Mouse (Mus musculus) CH12.LX (cell line): ENCODE measurements around the gene Suco. TPM values are rescaled to one million over a fixed set of nuclear protein-coding genes. Genes with fewer than 3 reads are reported as not detected.

ENCODE experiments used
- DNase-seq: peaks from one replicate; pipeline ENCODE4 v3.0.0-alpha.2; 2013; ENCODE audit errors: extremely low read depth
- H3K27ac ChIP-seq: 2 replicates; pipeline ENCODE4 v1.5.1; 2012; ENCODE audit warnings: low read depth, mild to moderate bottlenecking, control low read depth, moderate library complexity; ENCODE audit not compliant: insufficient read depth
- H3K27me3 ChIP-seq: replicated peaks from 2 replicates; pipeline ENCODE3; 2012; ENCODE audit warnings: inconsistent platforms
- H3K36me3 ChIP-seq, 2 experiments: replicated peaks in 1 of 2; 2 replicates each; pipeline versions ENCODE3 to v1.6.1; 2012; ENCODE audit warnings: inconsistent platforms in 1 of 2, low read length in 1 of 2, mild to moderate bottlenecking in 1 of 2, mixed read lengths in 1 of 2, moderate library complexity in 1 of 2; ENCODE audit not compliant: control insufficient read depth in 1 of 2, insufficient read depth in 1 of 2
- H3K4me1 ChIP-seq, 2 experiments: 2 replicates each; pipeline ENCODE4 v1.6.1; 2012; ENCODE audit warnings: inconsistent platforms in 1 of 2, moderate library complexity in 1 of 2; ENCODE audit not compliant: insufficient read depth in 2 of 2, control insufficient read depth in 1 of 2
- H3K4me2 ChIP-seq: 2 replicates; pipeline ENCODE4 v1.6.1; 2012; ENCODE audit warnings: low read depth, mild to moderate bottlenecking, control low read depth; ENCODE audit not compliant: poor library complexity, insufficient read depth, severe bottlenecking
- H3K4me3 ChIP-seq, 3 experiments: fragments of 150-350 bp in 1 of 3; sonication (generic) in 1 of 3; replicated peaks in 1 of 3; 2 replicates each; pipeline versions ENCODE3 to v1.5.1; 2011 to 2012; ENCODE audit warnings: low read depth in 2 of 3, low read length in 2 of 3, mild to moderate bottlenecking in 2 of 3, moderate library complexity in 2 of 3, control low read depth in 1 of 3, improper control_type of control experiment in 1 of 3, inconsistent platforms in 1 of 3, mixed read lengths in 1 of 3; ENCODE audit not compliant: poor library complexity in 1 of 3
- H3K79me2 ChIP-seq: replicated peaks from 2 replicates; pipeline ENCODE4 v1.6.1; 2012; ENCODE audit warnings: mild to moderate bottlenecking, moderate library complexity; ENCODE audit not compliant: control insufficient read depth, poor library complexity, insufficient read depth, severe bottlenecking; ENCODE audit errors: extremely low read depth
- H3K9ac ChIP-seq: 2 replicates; pipeline ENCODE4 v1.6.1; 2012; ENCODE audit warnings: low read depth, mild to moderate bottlenecking, control low read depth, moderate library complexity; ENCODE audit not compliant: insufficient read depth
- H3K9me3 ChIP-seq: replicated peaks from 2 replicates; pipeline ENCODE3; 2012; ENCODE audit warnings: low read length, inconsistent platforms, mixed read lengths
- BHLHE40 ChIP-seq: IDR thresholded peaks from 2 replicates; pipeline ENCODE4 v1.6.1; 2011; ENCODE audit warnings: mild to moderate bottlenecking, low read depth, low read length, improper control_type of control experiment
- CHD2 ChIP-seq: IDR thresholded peaks from 2 replicates; pipeline ENCODE4 v1.6.1; 2011; ENCODE audit warnings: low read length, improper control_type of control experiment
- ELF1 ChIP-seq: IDR thresholded peaks from 2 replicates; pipeline ENCODE4 v1.6.1; 2014; ENCODE audit warnings: low read depth, mild to moderate bottlenecking, inconsistent platforms, low read length, improper control_type of control experiment
- EP300 ChIP-seq: IDR thresholded peaks from 2 replicates; pipeline ENCODE4 v1.6.1; 2011; ENCODE audit warnings: low read length, improper control_type of control experiment
- ETS1 ChIP-seq: conservative IDR thresholded peaks from 2 replicates; pipeline ENCODE4 v1.6.1; 2012; ENCODE audit warnings: low read depth, mild to moderate bottlenecking, inconsistent platforms, low read length, improper control_type of control experiment, moderate library complexity
- GABPA ChIP-seq: IDR thresholded peaks from 2 replicates; pipeline ENCODE4 v1.6.1; 2012; ENCODE audit warnings: low read depth, low read length, improper control_type of control experiment, inconsistent platforms; ENCODE audit not compliant: insufficient replicate concordance
- IRF4 ChIP-seq: IDR thresholded peaks from 2 replicates; pipeline ENCODE4 v1.6.1; 2014; ENCODE audit warnings: low read depth, mild to moderate bottlenecking, inconsistent platforms, low read length, improper control_type of control experiment
- JUN ChIP-seq: IDR thresholded peaks from 2 replicates; pipeline ENCODE4 v1.6.1; 2011; ENCODE audit warnings: low read depth, mild to moderate bottlenecking, low read length, improper control_type of control experiment, moderate library complexity; ENCODE audit not compliant: insufficient read depth
- JUND ChIP-seq: conservative IDR thresholded peaks from 2 replicates; pipeline ENCODE4 v1.6.1; 2011; ENCODE audit warnings: low read depth, low read length, improper control_type of control experiment
- NELFE ChIP-seq: IDR thresholded peaks from 2 replicates; pipeline ENCODE4 v1.6.1; 2011; ENCODE audit warnings: low read depth, low read length, improper control_type of control experiment
- NRF1 ChIP-seq: IDR thresholded peaks from 2 replicates; pipeline ENCODE4 v1.6.1; 2014; ENCODE audit warnings: low read depth, mild to moderate bottlenecking, inconsistent platforms, low read length, improper control_type of control experiment, moderate library complexity
- POLR2A ChIP-seq: IDR thresholded peaks from 2 replicates; pipeline ENCODE4 v1.6.1; 2011; ENCODE audit warnings: low read depth, mild to moderate bottlenecking, improper control_type of control experiment, low read length
- SIN3A ChIP-seq: IDR thresholded peaks from 2 replicates; pipeline ENCODE4 v1.6.1; 2012; ENCODE audit warnings: low read length, improper control_type of control experiment, inconsistent platforms
- TCF12 ChIP-seq: IDR thresholded peaks from 2 replicates; pipeline ENCODE4 v1.6.1; 2014; ENCODE audit warnings: low read depth, mild to moderate bottlenecking, inconsistent platforms, low read length, improper control_type of control experiment
- UBTF ChIP-seq: IDR thresholded peaks from 2 replicates; pipeline ENCODE4 v1.6.1; 2012; ENCODE audit warnings: low read depth, mild to moderate bottlenecking, inconsistent platforms, low read length, improper control_type of control experiment, moderate library complexity
- USF1 ChIP-seq: IDR thresholded peaks from 2 replicates; pipeline ENCODE4 v1.6.1; 2014; ENCODE audit warnings: low read depth, mild to moderate bottlenecking, inconsistent platforms, low read length, improper control_type of control experiment
- USF2 ChIP-seq: conservative IDR thresholded peaks from 2 replicates; pipeline ENCODE4 v1.6.1; 2011; ENCODE audit warnings: low read depth, low read length, improper control_type of control experiment
- ZKSCAN1 ChIP-seq: IDR thresholded peaks from 2 replicates; pipeline ENCODE4 v1.6.1; 2012; ENCODE audit warnings: low read depth, inconsistent platforms, low read length, improper control_type of control experiment, borderline replicate concordance
- dilution Hi-C: fragments of 300-500 bp; cut with MboI; formaldehyde crosslinking; loops from 2 replicates; pipeline ENCODE4 v1.14.3; 2020; ENCODE audit warnings: low sequenced_read_pairs; ENCODE audit not compliant: extremely low pct_unique_long_range_greater_than_20kb, extremely low pct_ligation_motif_present
- in situ Hi-C: fragments of 300-500 bp; cut with MboI; formaldehyde crosslinking; loops from 3 replicates; pipeline ENCODE4 v1.14.3; 2019; ENCODE audit warnings: low sequenced_read_pairs, low pct_ligation_motif_present, low pct_unique_long_range_greater_than_20kb, mixed read lengths
- polyA plus RNA-seq: library from polyadenylated mRNA; unstranded; fragments of >175 nt; gene quantifications from 2 replicates; pipeline ENCODE4 v1.2.1, GENCODE M21; 2012; ENCODE audit warnings: low read depth; ENCODE audit not compliant: insufficient read length
- total RNA-seq, 2 experiments: library from RNA; depleted of rRNA; stranded (reverse); fragments of 300-350 nt in 1 of 2; fragments of >200 nt in 1 of 2; gene quantifications; 2 replicates each; pipeline ENCODE4 v1.2.3; 2012 to 2014

Gene Suco
- total and polyA plus RNA-seq, 3 experiments: 21.8 to 41.9 (median 36.1) TPM

DNA sequence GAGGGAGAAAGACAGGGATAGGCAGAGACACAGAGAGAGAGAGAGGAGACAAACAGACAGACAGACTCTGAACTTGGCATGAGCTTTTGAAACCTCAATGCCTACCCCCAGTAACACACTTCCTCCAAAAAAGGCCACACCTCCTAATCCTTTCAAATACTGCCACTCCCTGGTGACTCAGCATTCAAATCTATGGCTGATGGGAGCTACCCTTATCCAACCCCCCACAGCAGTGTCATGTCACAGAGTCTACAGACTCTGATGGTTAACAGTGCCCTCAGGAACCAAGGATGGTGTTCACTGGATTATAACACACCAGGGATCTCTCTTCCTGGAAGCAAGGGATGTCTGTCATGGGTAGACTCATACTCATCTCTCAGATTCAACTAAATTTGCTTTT lies 76.7 kb downstream of the Suco start:
- peaks cover 0 to 2% of the 10 kb centered on the region in 2 experiments for H3K36me3 ChIP-seq
- no peak overlapping the region for H3K27ac ChIP-seq
- peaks cover 9 to 46% of the 10 kb centered on the region in 2 experiments; a peak in 3 of 4 replicates for H3K4me1 ChIP-seq
- dilution Hi-C loops: no loop called here
- TF ChIP-seq SIN3A (no peak), POLR2A (no peak), BHLHE40 (no peak), NELFE (no peak), GABPA (no peak), JUN (no peak), NRF1 (no peak), TCF12 (no peak), UBTF (no peak), USF2 (no peak), ELF1 (no peak), ZKSCAN1 (no peak), CHD2 (no peak)
- DNase-seq: peak; percentile 35
- in situ Hi-C loops: loop anchor here (10.0 kb wide), 1 partner anchor 45 kb away; no protein-coding TSS in a partner anchor
- no peak overlapping the region for H3K4me3 ChIP-seq
- no peak overlapping the region for H3K9ac ChIP-seq
- H3K9me3 ChIP-seq: peaks cover 6% of the 10 kb centered on the region
- H3K4me2 ChIP-seq: no peak overlapping the region
- no peaks in the 10 kb centered on the region for H3K79me2 ChIP-seq
- no peaks in the 10 kb centered on the region for H3K27me3 ChIP-seq

DNA sequence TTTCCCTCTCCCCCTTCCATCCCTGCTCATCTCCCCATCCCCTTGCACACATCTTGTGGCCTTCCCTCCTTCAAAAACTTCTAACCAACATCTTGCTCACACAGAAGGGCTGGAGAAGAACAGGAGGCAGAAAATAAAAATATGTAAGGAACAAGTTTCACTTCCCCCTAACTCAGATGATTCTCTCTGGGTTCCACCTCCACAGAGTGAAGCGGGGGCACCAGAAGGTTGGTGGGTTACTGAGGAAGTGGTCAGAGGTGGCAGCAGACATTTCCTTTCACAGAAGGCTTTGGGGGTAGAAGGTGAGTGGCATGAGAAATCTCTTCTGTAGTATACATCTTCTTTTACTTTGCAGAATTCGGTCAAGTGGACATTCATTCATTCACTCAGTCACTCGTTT lies 77.6 kb downstream of the Suco start:
- Histone ChIP-seq H3K4me1 (peaks cover 13 to 48% of the 10 kb centered on the region in 2 experiments), H3K27me3 (no peaks in the 10 kb centered on the region), H3K9ac (no peak overlapping the region), H3K9me3 (peaks cover 6% of the 10 kb centered on the region), H3K4me2 (no peak overlapping the region), H3K79me2 (no peaks in the 10 kb centered on the region), H3K36me3 (no peaks in the 10 kb centered on the region), H3K27ac (no peak overlapping the region), H3K4me3 (no peak overlapping the region)
- peak; percentile 48 for DNase-seq
- in situ Hi-C loops: no loop called here
- no peak for TF ChIP-seq USF1
- no peak for TF ChIP-seq NELFE
- no peak for TF ChIP-seq ELF1
- peak; percentile 83 for TF ChIP-seq IRF4
- TF ChIP-seq ETS1: 0 out of 2 replicates have a peak, but pooled peaks have one; percentile 14
- TF ChIP-seq TCF12: peak; percentile 35; the same call in 1 of the 2 replicates
- peak; percentile 69 for TF ChIP-seq EP300
- TF ChIP-seq JUND: no peak
- dilution Hi-C loops: no loop called here
